Mouse (Mus musculus) heart, postnatal 0 days (tissue): Measurements from ENCODE around the gene Sox6.

Experiments
- CTCF ChIP-seq: IDR thresholded peaks from 2 replicates; pipeline ENCODE4 v1.5.1; 2016; ENCODE audit warnings: antibody characterized with exemption, control low read depth, low read depth
- EP300 ChIP-seq: IDR thresholded peaks from 2 replicates; pipeline ENCODE4 v1.6.1; 2016; ENCODE audit warnings: antibody characterized with exemption, low read depth

DNA sequence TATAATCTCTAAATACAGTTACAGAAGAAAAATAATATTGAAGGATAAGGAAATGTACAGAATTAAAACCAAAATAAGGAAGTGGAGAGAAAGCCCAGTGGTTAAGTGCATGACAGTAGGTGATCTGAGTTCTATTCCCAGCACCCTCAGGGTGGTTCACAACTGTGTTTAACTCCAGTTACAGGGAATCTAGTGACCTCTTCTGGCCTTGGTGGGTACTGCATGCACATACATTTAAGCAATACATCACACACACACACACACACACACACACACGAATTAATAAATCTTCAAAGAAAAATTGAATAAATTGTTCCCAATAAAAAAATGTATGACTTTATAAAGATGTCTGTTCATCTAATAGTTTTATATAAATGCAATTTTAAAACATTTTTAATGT is 340.5 kb downstream of the Sox6 start:
- TF ChIP-seq CTCF (no peak; the same call in 1 of the 2 replicates), EP300 (no peak)
